Mouse (Mus musculus): Measurements from ENCODE around the gene Plagl2.
"Not testable (repeated sequence)": the region's sequence is repeated elsewhere in the genome, so short reads cannot be mapped to it uniquely, and the experiment has no call there.

Gene Plagl2

GRCm38 (mm10) chr2:153241250-153242014, at the start of gene Plagl2, which contains the start of gene Pofut1:
TSS of gene Plagl2 (minus strand) at chr2:153241426.
TSS of gene Pofut1 (plus strand) at chr2:153241533.
- DNase-seq (ENCODE audit: low spot score): peak; percentile 82

- DNase-seq (ENCODE audit: low spot score): no peak
Measured at GRCm38 (mm10) chr2:153287835-153288234, 46.6 kb upstream of the Plagl2 start.

- DNase-seq (ENCODE audit: low spot score): no peak
Measured at GRCm38 (mm10) chr2:153286524-153286923, 45.3 kb upstream of the Plagl2 start.

GRCm38 (mm10) chr2:153283919-153284318, 42.7 kb upstream of the Plagl2 start:
- no peak for DNase-seq (ENCODE audit: low spot score)

GRCm38 (mm10) chr2:153278357-153278756, 37.1 kb upstream of the Plagl2 start:
- DNase-seq (ENCODE audit: low spot score): no peak

- DNase-seq (ENCODE audit: low spot score): not testable (repeated sequence)
Measured at GRCm38 (mm10) chr2:153276846-153277245, 35.6 kb upstream of the Plagl2 start.

GRCm38 (mm10) chr2:153276440-153276839, 35.2 kb upstream of the Plagl2 start:
- DNase-seq (ENCODE audit: low spot score): no peak

GRCm38 (mm10) chr2:153275577-153275976, 34.4 kb upstream of the Plagl2 start:
- not testable (repeated sequence) for DNase-seq (ENCODE audit: low spot score)

GRCm38 (mm10) chr2:153274919-153275247, 33.7 kb upstream of the Plagl2 start:
- DNase-seq (ENCODE audit: low spot score): no peak

GRCm38 (mm10) chr2:153274200-153274918, 33.1 kb upstream of the Plagl2 start:
- DNase-seq (ENCODE audit: low spot score): not testable (repeated sequence)

GRCm38 (mm10) chr2:153270231-153270915, 29.1 kb upstream of the Plagl2 start:
- not testable (repeated sequence) for DNase-seq (ENCODE audit: low spot score)

GRCm38 (mm10) chr2:153267331-153267730, 26.1 kb upstream of the Plagl2 start:
- no peak for DNase-seq (ENCODE audit: low spot score)

GRCm38 (mm10) chr2:153263053-153263452, 21.8 kb upstream of the Plagl2 start:
- no peak for DNase-seq (ENCODE audit: low spot score)

- DNase-seq (ENCODE audit: low spot score): no peak
Measured at GRCm38 (mm10) chr2:153259864-153260674, 18.8 kb upstream of the Plagl2 start.

- no peak for DNase-seq (ENCODE audit: low spot score)
Measured at GRCm38 (mm10) chr2:153259030-153259863, 18.0 kb upstream of the Plagl2 start.

GRCm38 (mm10) chr2:153256604-153257003, 15.4 kb upstream of the Plagl2 start:
- no peak for DNase-seq (ENCODE audit: low spot score)

GRCm38 (mm10) chr2:153249751-153250150, 8.5 kb upstream of the Plagl2 start:
- DNase-seq (ENCODE audit: low spot score): no peak

- DNase-seq (ENCODE audit: low spot score): no peak
Measured at GRCm38 (mm10) chr2:153242156-153242555, 930 bp upstream of the Plagl2 start.

- peak; percentile 43 for DNase-seq (ENCODE audit: low spot score)
Measured at GRCm38 (mm10) chr2:153240701-153241235, 458 bp downstream of the Plagl2 start.

GRCm38 (mm10) chr2:153239860-153240480, 1.3 kb downstream of the Plagl2 start:
- DNase-seq (ENCODE audit: low spot score): peak; percentile 43

Measured in embryo, embryonic 10 days (tissue).